Mouse (Mus musculus) frontal cortex, postnatal 10 days (tissue): ENCODE data around the gene Dusp22.

ENCODE experiments used
- DNase-seq, 2 experiments: peaks; one replicate each; pipeline ENCODE4 v3.0.0; 2022; ENCODE audit warnings: low spot score in 2 of 2, mixed read lengths in 1 of 2

Gene Dusp22

DNA sequence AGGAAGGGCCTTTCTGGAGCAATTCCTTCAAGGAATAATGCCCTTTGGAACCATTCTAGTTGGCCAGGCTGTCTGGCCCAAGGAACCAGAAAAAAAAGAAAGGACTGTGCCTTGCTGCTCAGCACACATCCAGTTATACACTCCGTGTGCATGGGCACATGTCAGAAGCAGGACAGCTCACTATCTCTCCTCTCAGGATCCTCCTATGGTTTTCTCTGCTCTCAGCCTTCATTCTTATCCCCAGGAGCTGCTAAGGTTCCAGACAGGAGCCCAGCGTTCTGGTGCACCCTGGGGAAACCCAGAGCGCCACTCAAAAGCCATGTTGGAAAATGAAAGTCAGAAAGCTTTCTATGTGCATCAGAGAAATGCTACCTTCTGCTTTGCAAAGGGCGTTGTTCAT lies 55.8 kb downstream of the Dusp22 start:
- no peak for DNase-seq

DNA sequence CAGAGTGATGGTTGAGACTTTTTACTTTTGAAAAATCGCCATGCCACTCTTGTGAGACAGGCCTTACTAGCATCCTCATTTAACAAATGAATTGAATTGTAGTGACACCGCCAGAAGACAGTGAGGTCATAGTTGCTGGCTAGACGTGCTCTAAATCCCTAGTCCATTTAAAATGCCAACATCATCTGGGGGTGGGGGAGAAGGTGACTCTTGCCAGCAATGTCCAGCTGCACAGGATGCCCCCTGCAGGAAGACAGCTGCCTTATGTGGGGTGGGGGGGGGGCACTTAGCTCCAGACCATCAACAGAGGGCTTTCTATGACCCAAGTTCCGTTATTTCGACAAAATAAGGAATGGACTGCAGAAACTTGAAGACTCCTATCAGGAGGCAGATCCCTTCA lies 56.8 kb downstream of the Dusp22 start:
- no peak for DNase-seq

DNA sequence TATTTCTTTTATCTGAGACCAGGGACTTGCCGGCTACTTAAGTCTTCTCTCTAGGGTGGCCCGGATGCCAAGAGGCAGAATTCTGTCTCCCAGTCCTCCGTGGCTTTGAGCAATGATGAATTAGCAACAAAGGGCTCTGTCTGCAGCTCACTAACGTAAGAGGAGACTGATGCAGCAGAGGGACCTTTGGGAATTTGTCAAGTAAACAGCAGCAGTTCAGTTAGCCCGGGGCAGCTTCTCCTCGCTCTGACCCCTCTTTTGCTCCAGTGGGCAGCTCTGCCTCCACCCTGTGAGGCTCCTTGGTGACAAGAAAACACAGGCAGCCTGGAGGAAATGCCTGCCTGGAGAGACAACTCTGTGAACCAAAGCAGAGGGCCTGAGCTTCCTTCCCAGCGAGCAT lies 62.8 kb downstream of the Dusp22 start:
- DNase-seq, result no peak

DNA sequence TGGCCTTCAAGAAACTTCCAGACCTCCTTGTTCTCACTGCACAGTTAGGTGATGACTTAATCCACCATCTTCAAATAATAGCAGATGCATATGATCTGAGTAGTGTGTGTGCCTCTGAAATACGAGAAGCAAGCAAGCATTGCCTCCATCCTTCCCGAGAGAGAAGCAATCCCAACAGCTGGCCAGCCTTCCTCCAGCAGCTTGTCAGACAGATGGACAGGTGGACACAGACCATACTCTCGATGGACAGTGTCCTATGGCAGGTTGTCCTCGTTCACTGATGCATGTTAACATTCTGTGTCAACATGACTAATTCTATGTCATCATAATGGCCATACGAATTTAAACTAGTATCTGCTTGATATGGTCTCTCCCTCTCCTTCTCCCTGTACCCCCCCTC lies 63.5 kb downstream of the Dusp22 start:
- no peak for DNase-seq

DNA sequence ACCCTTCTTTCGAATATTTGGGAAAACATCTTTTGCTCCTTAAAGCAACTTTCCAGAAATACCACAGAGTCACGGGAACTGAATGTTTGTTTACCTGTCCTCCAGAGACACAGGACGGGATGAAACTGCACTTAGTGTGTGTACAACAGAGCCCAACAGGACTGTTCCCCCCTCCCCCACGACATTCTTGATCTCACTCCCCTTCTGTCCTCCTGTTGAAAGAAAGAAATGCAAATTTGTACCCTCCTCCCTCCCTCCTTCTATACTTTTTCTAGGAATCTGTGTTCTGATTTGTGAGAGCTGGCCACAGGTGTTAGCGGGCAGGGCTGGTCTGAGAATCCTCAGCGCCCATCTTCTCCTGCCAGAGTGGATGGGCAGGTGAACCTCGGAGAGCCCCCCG lies 64.1 kb downstream of the Dusp22 start:
- DNase-seq, result no peak

DNA sequence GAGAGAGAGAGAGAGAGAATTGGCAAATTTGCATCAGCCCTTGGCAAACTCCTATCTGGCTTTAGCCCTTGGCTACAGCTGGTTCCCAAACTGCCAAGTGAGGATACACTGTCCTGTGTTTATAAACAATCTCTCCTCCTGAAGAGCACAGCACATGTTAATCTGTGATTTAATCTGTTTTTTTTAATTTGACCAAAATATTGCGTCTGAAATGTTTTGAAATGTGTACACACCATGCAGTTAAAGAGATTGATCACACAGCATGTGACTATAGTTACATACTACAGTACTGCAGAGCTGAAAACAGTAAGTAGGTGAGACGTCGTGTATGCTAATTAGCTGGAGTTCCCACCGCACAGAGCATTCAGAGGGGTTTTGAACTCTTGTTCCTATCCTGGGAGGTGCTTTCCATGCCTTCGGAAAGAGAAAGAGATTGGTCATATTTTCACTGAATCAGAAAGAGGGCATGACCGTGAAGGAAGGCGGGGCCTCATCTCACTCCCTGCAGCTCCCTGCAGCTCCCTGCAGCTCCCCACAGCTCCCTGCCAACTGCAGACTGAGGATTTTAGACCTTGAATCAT lies 65.0 kb downstream of the Dusp22 start:
- DNase-seq, result no peak

DNA sequence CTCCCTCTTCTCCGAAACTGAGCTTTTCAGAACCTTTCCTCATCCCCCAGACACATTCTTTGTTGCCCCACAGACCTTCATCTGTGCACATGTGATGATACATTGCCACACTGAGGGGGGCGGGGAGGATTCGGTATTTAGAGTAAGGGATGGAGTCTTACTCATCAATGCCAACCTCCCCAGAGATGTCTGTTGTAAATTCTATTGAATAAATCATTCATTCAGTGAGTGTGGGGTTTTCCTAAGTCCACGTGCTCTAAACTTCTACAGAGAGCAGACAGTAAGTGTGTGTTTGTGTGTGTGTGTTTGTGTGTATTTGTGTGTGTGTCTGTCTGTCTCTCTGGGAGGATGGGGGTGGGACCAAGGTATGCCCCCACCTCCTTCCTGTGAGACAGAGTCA lies 67.1 kb downstream of the Dusp22 start:
- no peak for DNase-seq

DNA sequence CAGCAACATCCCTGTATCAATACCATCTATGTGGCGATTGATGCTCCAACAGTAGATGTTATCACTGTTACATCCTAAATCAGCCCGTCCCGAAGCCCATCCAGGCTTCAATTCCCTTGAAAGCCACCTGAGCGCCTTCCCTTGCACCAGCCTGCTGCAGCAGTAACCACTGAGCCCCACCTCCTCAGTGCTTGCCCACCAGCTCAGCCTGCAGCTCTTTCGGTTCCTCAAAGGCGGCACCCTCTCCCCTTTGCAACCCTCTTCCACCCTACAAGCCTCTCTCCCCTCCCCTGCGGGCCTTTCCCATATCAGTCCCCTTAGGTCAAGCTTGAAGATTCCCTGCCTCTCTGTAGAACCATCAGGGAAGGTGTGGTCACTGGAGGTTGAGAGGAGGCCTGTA lies 68.4 kb downstream of the Dusp22 start:
- DNase-seq, result no peak

DNA sequence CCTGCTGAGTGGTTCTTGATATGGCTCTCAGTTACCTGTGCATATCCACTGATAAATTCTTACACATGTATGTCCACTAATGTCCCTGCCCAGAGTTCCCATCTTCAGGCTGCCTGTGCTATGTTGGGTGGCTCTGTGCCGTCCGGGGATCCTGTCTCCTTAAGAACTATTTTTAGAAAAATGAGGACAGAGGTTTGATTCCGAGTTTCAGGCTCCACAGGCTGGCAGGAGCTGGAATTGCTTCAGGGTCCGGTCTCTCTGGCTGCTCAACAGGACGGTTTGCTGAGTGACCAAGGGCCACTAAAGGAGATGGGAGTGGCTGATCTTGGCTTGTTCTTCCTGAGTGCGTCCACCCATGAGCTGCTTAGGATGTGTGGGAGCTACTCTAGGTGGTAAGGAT lies 69.4 kb downstream of the Dusp22 start:
- no peak for DNase-seq

DNA sequence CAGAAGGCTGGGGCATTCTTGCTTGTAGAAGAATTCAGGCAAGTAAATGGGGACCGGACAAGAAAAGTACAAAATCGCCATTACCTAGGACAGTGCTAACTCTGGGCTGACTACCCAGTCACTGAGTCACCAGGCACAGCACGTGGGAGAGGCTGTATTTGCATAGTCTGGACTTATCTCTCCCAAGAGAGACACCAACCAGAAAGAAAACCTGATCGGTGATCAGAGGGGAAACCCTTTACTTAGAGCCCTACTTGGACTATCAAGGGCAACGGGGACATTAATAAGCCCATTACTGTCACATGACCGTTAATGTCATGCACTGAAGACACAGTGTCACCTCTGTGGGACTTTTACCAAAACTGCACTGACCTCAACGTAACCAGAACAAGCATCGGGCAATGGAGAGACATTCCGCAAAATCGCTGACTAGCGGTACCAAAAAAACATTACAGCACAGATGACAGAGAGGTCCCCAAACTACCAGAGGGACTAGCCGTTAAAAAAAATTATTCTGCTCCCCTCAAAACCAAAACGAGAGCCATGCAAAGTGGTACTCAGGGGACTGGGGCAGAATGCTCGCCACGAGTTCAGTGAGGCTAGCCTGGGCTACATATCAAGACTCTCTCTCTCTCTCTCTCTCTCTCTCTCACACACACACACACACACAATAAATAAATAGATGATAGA lies 70.5 kb downstream of the Dusp22 start:
- no peak for DNase-seq

DNA sequence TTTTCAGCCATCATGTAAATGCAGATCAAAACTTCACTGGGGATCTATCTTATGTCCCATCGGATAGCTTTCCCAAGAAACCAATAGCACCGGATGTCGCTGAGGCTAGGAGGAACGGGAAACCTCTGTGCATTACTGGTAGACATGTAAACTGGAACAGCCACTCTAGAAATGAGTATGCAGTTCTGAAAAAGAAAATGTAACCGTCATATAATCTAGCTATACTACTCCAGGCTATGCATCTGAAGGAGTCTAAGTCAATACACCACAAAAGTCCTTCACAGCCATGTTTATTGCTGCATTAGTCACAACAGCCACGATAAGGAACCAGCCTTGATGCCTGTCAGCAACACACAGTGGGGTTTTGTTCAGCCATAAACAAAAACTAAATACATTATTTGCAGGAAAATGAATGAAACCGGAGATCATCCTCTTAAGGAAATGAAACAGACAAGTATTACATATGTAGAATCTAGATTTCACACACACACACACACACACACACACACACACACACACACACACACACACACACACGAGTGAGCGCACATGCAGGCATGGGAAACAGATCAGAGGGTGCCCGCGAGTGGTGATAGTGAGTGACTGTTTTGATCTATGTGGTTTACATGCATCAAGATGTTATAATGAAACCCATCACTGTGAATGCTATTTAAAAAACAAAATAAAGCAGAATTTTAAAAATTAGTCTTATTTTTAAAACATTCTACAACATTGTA lies 73.1 kb downstream of the Dusp22 start:
- DNase-seq, result no peak

DNA sequence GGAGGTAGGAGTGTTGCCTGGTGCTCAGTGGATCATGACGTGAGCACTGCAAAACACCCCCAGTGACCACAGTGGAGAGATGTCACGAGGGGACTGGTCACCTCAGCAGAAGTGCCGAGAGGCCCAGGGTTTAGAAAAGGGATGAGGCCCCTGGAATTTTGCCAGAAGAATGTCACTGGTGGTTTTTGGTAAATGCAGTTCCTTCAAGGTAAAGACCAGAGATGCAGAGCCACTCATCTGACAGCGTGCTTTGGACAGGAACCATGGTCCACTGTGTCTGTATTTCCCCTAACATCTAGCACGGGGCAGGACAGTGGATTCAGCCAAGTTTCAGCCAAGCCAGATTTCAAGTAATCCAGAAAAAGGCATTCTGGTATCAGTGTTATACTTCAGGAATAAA lies 76.9 kb downstream of the Dusp22 start:
- DNase-seq, result no peak

DNA sequence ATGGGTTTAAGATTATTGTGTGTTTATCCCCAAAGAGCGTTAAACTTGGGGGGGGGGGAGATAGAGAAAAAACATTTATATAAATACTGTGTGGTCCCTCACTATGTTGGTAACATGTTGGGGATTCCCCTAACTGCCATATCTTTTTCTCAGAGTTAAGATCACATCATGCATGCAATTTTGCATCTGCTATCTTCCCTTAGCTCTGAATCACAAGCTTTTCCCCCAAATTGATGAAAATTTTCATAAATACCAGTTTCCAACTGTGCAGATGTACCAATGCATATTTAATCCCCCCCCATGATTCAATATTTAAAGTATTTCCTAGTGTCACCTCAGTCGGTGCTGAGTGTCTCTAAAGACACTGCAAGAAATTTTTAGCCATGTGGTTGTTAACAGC lies 77.5 kb downstream of the Dusp22 start:
- no peak for DNase-seq

DNA sequence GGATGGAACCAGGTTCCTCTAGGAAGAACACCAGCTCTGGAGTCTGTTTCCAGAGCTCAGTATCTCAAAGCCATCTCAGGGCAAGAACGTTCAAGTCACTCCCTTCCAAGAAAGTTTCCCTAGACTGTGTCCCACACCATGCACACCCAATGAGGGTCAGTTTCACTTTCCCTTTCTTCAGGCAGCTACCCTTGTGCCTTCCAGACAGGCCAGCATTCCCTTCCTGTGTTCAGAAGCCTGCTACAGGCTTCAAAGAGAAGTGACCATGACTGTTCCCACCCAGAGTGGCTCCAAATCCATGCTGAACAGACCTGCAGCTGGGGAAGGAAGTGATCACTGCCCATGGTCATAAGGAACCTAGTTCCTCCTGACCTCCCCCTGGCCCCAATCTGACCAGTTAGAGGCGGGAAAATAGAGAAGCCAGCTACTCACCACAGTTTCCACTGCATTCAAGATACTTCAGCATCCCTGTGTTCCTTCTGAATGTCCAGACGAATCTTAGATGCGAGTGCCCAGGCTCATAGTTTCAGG lies 78.6 kb downstream of the Dusp22 start:
- DNase-seq, result no peak

DNA sequence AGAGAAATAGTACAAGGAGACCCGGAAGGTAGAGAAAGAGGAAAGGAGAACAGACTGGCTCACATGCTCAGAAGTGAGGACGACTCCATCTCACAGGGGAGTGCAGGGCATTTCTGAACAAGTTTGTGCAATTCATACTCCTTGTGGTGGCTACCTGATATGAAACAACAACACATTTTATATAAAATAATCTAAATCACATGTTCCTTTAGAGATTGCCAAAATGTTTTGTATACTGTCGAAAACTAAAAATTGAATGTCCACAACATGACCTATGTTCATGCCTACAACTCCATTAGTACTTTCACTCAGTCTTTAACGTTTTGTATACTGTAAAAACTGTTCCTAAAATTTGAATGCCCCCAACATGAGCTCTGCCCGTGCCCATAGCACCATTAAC lies 81.4 kb downstream of the Dusp22 start:
- no peak for DNase-seq

DNA sequence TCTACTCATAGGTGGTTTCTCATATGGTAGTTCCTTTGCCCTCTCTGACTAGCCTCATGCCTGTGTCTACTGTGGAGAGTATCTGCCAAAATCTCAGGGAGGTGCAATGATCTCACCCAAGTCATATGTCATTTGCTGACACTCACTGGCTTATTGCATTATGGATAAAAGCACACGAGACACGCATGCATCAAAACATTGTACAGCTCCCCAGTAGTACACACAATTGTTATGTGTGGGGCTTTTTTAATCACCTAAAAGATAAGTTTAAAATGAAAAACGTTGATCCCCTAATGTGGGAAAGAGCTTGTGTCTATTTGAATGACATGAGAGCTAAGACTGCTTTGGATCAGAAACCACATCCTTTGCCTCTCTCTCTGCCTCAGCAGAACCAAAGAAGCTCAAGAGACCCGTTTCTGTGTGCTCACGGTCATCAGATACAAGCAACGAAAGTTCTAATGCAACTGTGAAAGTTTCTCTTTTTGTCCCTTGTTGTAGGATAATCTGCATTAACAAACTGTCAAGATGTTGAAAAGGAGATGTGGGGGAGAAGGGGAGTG lies 82.7 kb downstream of the Dusp22 start:
- DNase-seq, result no peak

DNA sequence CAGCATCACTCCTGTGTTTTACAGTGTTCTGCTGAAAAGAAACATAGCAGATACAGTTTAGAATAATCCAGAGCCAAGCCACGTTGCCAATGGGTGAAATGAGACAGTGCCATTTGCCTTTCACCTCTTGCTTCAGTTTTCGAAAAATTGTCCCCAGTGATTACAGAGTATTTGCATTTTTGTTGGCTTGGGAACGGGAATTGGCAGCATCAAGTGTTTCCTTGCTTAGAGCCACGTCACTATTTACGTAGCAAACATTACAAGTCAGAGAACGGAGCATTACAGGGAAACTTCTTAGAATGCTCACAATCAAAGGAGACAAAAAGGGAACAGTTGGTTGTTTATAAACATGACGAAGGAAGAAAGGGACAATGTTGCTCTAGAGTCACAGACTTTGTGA lies 85.3 kb downstream of the Dusp22 start:
- no peak for DNase-seq

DNA sequence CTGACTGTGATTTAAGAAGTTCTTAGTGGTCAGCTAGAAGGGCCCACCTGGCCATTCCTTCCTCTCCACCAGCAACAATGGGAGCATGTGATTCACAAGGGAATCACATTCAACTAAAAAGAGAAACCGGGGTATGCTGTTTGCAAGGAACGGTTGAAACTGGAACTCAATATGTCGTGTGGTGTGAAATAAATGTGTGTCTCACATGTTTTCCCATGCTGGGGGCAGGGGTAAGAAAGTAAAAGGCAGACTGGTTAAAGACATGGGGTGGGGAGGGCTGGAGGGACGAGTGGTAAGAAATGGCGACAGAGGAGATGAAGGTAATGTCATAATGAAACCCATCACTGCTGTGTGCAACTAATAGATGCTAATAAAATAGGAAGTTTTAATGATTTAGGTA lies 87.3 kb downstream of the Dusp22 start:
- no peak for DNase-seq

DNA sequence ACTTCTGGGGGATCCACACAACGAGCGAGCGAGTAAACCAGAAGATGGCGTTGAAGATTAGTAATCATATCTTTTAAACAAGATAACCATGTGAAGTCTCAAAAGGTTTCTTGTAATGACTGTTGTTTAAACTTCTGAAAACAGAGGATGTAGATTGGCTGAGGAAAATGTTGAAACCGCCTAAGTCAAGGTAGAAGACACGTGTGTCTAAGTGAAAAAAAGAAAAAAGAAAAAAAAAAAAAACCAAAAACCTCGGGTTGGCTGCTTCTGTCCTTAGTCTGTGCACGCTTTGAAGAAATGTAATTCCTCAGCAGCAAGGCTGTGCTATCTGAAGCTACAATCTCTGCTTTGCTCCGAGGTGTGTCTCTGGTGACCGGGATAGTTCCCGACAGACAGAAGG lies 87.7 kb downstream of the Dusp22 start:
- DNase-seq, result no peak

DNA sequence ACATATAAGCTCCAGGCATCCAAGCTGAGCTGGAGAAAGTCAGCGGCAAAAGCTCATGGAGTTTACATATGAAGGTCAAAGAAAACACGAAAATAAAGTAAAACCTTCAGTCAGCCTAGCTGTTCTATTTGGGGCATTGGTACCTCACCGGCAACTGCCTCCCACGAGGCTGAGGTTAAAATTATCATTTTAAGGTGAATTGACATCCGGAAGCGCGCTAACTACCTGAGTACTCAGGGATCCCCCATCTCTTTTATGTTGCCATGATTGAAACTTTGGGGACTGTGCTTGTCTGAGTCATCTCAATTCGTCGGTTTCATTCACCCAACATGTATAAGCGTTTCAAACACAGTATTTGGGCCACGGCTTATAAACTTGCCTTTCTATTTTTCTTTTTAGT lies 88.5 kb downstream of the Dusp22 start:
- no peak for DNase-seq

DNA sequence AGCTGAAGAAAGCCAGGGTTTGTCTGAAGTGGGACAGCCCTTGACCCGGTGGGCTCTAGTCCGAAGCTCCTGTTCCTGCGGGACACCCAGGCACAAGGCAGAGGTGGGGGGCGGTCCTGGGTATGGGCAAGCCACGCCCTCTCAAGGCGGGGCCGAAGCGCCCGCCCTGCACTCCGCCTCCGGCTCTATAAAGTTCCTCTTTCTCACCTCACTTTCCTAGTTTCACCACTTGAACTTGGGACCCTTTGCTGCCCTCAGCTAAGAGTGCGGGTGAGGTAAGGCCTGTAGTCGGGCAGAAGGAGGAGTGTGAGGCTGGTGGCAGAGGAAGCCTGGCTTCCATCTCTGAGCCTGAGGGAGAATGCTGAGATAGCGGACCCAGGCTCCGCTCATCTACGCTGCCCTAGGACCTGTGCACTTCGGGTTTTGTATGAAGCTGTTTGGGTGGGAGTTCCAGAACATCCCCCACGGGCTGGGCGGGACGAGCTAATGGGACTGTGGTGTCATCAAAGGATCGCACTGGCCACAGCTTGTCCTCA lies 89.3 kb downstream of the Dusp22 start, which contains the start of gene Irf4:
Gene Irf4, plus strand, starts transcription at position 206 of the 536 bp plus-strand sequence.
- DNase-seq, result peak in 1 of 2 experiments; percentile 18

DNA sequence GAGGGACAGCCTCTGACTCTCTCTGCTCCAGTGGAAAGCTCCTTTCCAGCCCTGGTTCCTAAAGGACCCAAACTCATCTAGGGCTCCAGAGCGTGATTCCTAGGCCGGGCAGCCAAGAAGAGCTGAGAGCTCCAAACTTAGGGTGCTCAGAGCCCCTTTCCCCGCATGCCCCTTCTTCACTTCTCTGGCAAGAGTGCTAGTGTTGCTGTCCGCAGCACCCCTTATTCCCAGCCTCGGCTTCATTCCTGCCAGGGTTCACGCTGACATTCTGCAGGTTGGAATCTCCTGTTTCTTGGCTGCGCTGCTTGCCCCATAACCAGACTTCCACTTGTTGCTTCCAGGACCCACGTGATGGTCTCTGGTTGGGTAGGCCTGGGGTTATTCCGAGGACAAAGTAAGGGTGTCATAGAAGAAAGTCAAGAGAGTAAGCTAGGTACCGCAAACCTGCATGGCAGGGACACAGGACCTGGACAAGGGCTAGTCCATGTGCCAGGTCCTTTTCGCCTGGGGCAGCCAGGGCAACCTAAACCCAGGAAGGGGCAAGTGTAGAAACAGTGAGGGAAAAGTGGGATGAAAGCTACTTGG lies 89.8 kb downstream of the Dusp22 start:
- DNase-seq, result no peak
